Mouse (Mus musculus) left cerebral cortex, adult 2 months (tissue): ENCODE results near the gene Lrrc75a. TPM values are rescaled to one million over a fixed set of nuclear protein-coding genes. Genes with fewer than 3 reads are reported as not detected.

Source experiments
- DNase-seq, 2 experiments: peaks; one replicate each; pipeline ENCODE4 v3.0.0; 2021 to 2022; ENCODE audit warnings: low spot score in 2 of 2, mixed read lengths in 1 of 2; ENCODE audit errors: extremely low spot score in 1 of 2
- H3K27ac ChIP-seq: fragments of 200-600 bp; 2 replicates; pipeline ENCODE4 v1.8.1; 2022
- H3K4me3 ChIP-seq: fragments of 200-600 bp; 2 replicates; pipeline ENCODE4 v1.8.1; 2022
- CTCF ChIP-seq: fragments of 200-600 bp; IDR thresholded peaks from 2 replicates; pipeline ENCODE4 v1.8.1; 2022; ENCODE audit warnings: antibody characterized with exemption, mild to moderate bottlenecking, moderate library complexity
- intact Hi-C: fragments of 180-260 bp; cut with DNase I; formaldehyde crosslinking; loops from one replicate; pipeline ENCODE4 v1.15.1; 2025
- total RNA-seq, 2 experiments: library from RNA; stranded (reverse); gene quantifications; 2 replicates each; pipeline ENCODE4 v1.2.3; 2021

The Lrrc75a gene
- total RNA-seq, 2 experiments from 2014 or later: 20.0 to 24.9 TPM

DNA sequence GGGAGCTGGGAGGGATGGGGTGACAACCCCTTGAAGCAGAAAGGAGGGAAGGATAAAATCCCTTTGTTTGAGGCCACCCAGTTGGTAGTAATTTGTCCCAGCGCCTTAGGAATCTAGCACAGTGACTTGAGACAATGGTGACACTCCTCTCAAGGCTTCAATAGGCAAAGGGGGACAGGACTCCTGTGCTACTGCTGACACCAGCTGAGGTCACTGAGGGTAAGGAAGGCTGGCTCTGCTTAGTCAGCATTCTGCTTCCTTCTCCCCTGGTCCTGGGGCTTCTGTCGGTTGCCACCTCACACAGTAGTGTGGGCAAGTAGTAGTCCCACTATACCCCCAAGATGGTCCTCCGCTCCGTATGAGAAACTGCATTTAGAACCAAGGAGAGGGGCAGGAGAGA is 17.2 kb downstream of the Lrrc75a start:
- no peak overlapping the region for H3K27ac ChIP-seq
- no peak for TF ChIP-seq CTCF
- intact Hi-C loops: no loop called here
- no peak for DNase-seq
- no peak overlapping the region for H3K4me3 ChIP-seq

DNA sequence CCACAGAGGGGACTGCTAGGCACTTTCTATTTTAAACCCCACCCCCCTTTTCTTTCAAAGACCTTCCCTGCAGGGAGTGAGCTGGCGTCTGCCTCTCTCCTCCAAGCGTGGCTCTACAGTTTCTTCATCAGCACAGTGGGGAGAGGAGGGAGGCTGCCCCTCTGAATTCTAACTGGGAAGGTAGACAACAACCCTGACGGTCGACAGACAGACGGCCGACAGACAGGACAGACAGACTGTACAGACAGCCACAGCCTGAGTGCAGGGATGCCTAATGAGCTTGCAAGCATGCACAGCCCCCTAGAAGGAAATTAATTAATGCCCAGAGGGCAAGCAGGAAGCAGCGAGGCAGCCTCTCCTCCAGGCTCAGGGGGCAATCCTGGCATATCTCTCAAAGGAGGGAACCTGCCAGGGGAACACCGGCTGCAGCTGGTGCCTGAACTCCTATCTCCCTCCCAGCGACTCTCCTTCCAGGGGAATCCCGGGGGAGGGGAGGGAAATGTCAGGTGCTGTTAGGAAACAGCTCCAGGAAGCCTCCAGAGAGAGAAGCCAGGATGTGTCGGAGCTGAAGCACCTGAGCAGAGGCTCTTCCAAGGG is 18.0 kb downstream of the Lrrc75a start:
- no peak for DNase-seq
- no peak for TF ChIP-seq CTCF
- Histone ChIP-seq H3K27ac (no peak overlapping the region), H3K4me3 (no peak overlapping the region)
- intact Hi-C loops: no loop called here

- intact Hi-C loops: no loop called here
- no peak for DNase-seq
- no peak for TF ChIP-seq CTCF
- no peak overlapping the region for H3K4me3 ChIP-seq
- H3K27ac ChIP-seq: no peak overlapping the region
Observed at GRCm38 (mm10) chr11:62629352-62630224, 18.7 kb downstream of the Lrrc75a start.

- no peak for TF ChIP-seq CTCF
- no peak for DNase-seq
- intact Hi-C loops: no loop called here
- Histone ChIP-seq H3K27ac (peak overlapping the region; percentile 83), H3K4me3 (no peak overlapping the region)
Observed at GRCm38 (mm10) chr11:62624341-62625291, 23.7 kb downstream of the Lrrc75a start.

DNA sequence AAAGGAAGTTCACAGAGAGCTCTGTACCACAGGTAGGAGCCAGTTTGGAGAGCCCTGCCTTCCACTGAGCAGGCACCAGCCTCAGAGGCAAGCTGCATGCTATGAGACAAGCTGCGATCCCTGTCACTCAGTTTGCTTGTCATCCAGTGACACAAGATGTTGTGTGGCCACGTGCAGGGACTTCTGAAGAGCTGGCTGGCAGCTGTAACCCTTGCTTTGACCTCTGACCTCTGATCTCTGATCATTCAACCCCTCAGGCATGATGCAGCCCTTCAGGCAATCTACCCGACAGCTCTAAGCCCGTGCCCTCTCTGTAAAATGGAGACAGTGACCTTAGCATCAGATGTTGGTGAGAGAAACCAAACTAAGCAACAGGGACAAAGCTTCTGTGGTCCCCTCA is 25.5 kb downstream of the Lrrc75a start:
- Histone ChIP-seq H3K4me3 (no peak overlapping the region), H3K27ac (no peak overlapping the region)
- no peak for TF ChIP-seq CTCF
- intact Hi-C loops: no loop called here
- DNase-seq: no peak

DNA sequence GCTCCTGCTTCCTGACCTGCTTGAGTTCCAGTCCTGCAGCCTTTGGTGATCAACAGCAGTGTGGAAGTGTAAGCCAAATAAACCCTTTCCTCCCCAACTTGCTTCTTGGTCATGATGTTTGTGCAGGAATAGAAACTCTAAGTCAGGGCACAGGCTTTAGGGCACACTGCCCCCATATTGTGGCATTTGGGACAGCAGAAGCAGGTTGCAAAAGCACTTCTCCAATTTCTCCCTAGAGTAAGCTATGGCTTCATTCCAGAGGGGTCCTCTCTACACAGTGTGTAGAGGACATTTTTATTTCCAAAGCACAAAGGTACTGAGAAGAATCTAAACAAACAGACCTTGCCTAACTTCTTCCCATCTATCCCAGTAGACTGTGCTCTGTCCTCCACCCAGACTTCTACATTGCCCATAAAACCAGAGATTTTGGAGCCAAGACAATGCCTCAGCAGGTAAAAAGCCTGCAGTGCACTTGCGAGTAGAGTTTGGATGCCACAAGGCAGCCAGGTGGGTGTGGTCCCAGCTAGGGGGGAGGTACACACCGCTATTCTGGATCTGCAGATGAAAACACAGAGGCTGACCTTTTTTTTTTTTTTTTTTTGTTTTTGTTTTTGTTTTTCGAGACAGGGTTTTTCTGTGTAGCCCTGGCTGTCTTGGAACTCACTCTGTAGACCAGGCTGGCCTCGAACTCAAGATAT is 26.6 kb downstream of the Lrrc75a start:
- TF ChIP-seq CTCF: no peak
- no peak for DNase-seq
- intact Hi-C loops: no loop called here
- Histone ChIP-seq H3K27ac (no peak overlapping the region), H3K4me3 (no peak overlapping the region)

- H3K4me3 ChIP-seq: no peak overlapping the region
- no peak for TF ChIP-seq CTCF
- no peak overlapping the region for H3K27ac ChIP-seq
- intact Hi-C loops: no loop called here
- no peak for DNase-seq
Observed at GRCm38 (mm10) chr11:62621079-62621478, 27.2 kb downstream of the Lrrc75a start.

- intact Hi-C loops: no loop called here
- no peak overlapping the region for H3K4me3 ChIP-seq
- H3K27ac ChIP-seq: no peak overlapping the region
- DNase-seq: no peak
- TF ChIP-seq CTCF: no peak
Observed at GRCm38 (mm10) chr11:62615456-62615855, 32.9 kb downstream of the Lrrc75a start.

- intact Hi-C loops: loop anchor here (5.0 kb wide), 1 partner anchor 77 kb away; no protein-coding TSS in a partner anchor
- TF ChIP-seq CTCF: no peak
- no peak for DNase-seq
- Histone ChIP-seq H3K27ac (no peak overlapping the region), H3K4me3 (no peak overlapping the region)
Observed at GRCm38 (mm10) chr11:62614876-62615410, 33.4 kb downstream of the Lrrc75a start.

- peak overlapping the region; percentile 33 for H3K4me3 ChIP-seq
- TF ChIP-seq CTCF: peak; percentile 100
- intact Hi-C loops: loop anchor here (1.0 to 5.0 kb wide), 3 partner anchors 34 to 78 kb away; partner anchors contain the start of genes Lrrc75a and Mmgt2
- H3K27ac ChIP-seq: no peak overlapping the region
- DNase-seq: peak; percentile 90 to 95
Observed at GRCm38 (mm10) chr11:62613657-62614365, 34.5 kb downstream of the Lrrc75a start.
